In genomic region chr17:50638791-50639190, GRCm38 (mm10) we compare ENCODE assay signal across 18 mouse cellular contexts.
"Had no signal": no experiment of that assay in that cellular context is flagged by ENCODE, and none has a peak within 500 bp of the region (broad histone marks: within the 10 kb centered on the region; RNA-seq: fewer than 3 reads in every experiment).

No protein-coding gene starts in this region.

- H3K9me3 ChIP-seq: kidney, embryonic 15.5 days; liver, embryonic 13.5 days; midbrain, embryonic 12.5 days; midbrain, embryonic 15.5 days; neural tube, embryonic 13.5 days; stomach, embryonic 15.5 days had no signal

- H3K4me2 ChIP-seq: kidney, embryonic 15.5 days; liver, embryonic 13.5 days; midbrain, embryonic 12.5 days; midbrain, embryonic 15.5 days; neural tube, embryonic 13.5 days; stomach, embryonic 15.5 days had no signal

- ATAC-seq: midbrain, embryonic 15.5 days had no signal

- H3K27me3 ChIP-seq: kidney, embryonic 15.5 days; liver, embryonic 13.5 days; midbrain, embryonic 12.5 days; midbrain, embryonic 15.5 days; neural tube, embryonic 13.5 days; stomach, embryonic 15.5 days had no signal

- H3K9ac ChIP-seq: kidney, embryonic 15.5 days; liver, embryonic 13.5 days; midbrain, embryonic 12.5 days; midbrain, embryonic 15.5 days; neural tube, embryonic 13.5 days; stomach, embryonic 15.5 days had no signal

- DNase-seq: kidney, adult 2 months; kidney, postnatal 10 days; kidney, postnatal 36 days; layer of hippocampus, adult 9-11 months; liver, embryonic 13.5 days; lung, adult 2 months; lung, postnatal 14 days; lung, postnatal 4 days; retina, postnatal 1 day; right cerebral cortex, postnatal 25 days; spleen, adult 18-20 months; thymus, postnatal 25 days had no signal

- H3K27ac ChIP-seq: kidney, embryonic 15.5 days; liver, embryonic 13.5 days; midbrain, embryonic 12.5 days; midbrain, embryonic 15.5 days; neural tube, embryonic 13.5 days; stomach, embryonic 15.5 days had no signal

- H3K36me3 ChIP-seq: kidney, embryonic 15.5 days; liver, embryonic 13.5 days; midbrain, embryonic 12.5 days; stomach, embryonic 15.5 days had no signal

- H3K4me1 ChIP-seq: liver, embryonic 13.5 days; stomach, embryonic 15.5 days had no signal

- H3K4me3 ChIP-seq: kidney, embryonic 15.5 days; liver, embryonic 13.5 days; midbrain, embryonic 12.5 days; midbrain, embryonic 15.5 days; myocyte; neural tube, embryonic 13.5 days; stomach, embryonic 15.5 days had no signal
